Mouse (Mus musculus) thymus, postnatal 10 days (tissue): ENCODE results near the gene Phlda3.
A peak's percentile ranks its signal among the peaks of the same experiment; 100 is the strongest.

Experiments
- DNase-seq, 2 experiments: peaks; one replicate each; pipeline ENCODE4 v3.0.0; 2021; ENCODE audit warnings: low spot score in 2 of 2

Phlda3 gene

DNA sequence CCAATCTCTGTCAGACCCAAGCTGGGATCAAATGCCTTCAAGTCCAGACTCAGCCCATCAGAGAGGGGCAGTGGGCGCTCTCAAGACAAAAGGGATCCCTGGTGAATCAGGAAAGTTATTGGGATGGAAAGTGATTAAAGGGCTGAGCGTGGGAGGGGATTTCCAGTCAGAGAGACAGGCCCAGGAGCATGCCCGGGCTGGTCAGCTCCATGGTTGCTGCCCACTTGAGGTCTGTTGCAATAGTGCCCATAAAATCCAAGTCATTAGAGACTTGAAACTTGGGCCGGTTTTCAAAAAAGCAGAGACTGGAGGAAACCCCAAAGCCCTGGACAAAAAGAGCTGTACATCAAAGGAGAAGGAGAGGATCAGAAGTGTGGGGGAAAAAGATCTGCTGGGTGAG, 6.2 kb upstream of the Phlda3 start:
- no peak for DNase-seq

DNA sequence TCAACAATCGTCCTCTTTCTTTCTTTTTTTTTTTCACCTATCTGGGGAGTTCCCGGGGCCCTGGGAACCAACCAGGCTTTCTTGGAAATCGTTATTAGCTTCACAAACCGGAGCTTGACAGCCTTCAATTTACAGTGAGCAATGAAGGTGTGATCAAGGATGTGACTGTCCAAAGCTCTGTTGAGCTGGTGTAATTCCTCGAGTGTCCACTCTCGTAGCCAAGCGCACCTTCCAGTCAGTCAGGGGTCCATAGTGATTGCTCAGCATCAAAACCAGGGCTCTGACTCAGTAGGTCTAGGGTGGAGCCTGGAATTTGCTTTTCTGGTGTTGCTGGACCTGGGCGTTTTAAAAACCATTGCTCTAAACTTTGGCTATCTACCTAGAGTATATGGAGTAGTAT, 5.7 kb upstream of the Phlda3 start:
- no peak for DNase-seq

DNA sequence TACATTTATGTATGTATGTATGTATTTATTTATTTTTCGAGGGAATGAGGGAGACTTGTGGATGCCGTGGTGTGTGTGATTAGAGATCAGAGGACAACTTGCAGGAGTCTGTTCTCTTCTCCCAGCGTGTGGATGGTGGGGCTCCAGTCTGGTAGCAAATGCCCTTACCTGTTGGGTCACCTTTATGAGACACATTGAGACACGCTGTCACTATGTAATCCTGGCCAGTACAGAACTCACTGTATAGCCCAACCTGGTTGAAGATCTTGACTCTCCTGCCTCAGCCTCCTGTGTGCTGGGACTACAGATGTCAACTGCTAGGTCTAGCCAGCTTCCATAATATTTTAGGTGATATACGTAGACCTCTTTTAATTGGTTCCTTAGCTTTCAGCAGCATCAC, 4.2 kb upstream of the Phlda3 start:
- DNase-seq: no peak

DNA sequence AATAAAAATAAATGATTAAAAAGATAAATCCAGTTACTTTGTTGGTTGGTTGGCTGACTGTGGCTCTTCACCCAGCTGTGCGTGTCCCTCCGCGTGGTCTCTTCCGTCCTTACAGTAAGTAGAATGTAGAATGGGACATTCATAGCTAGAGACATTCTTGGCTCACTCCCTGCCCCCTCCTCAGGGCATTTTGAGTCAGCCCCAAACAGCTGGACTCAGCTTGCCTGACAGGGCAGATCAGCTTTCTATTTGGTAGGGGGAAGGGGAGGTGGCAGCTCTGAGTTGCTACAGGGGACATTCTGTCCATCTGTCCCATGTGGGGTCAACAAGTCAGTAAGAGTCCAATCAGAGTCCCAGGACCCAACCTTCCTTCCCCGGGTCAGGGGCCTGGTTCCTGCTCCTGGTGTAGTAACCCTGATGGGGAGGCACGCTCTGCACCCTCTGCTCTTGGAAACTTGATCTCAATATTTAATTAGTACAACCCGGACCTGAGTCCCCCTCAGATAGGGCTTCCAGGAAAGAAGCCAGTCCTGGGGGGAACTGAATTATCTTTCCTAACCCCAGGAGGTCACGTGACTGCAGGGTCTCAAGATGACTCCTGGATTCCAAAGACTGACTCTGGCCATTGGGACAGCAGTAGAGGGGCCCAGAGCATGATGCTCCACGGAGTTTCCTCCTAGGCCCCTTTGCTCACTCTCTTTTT, 2.3 kb upstream of the Phlda3 start:
- DNase-seq: no peak

DNA sequence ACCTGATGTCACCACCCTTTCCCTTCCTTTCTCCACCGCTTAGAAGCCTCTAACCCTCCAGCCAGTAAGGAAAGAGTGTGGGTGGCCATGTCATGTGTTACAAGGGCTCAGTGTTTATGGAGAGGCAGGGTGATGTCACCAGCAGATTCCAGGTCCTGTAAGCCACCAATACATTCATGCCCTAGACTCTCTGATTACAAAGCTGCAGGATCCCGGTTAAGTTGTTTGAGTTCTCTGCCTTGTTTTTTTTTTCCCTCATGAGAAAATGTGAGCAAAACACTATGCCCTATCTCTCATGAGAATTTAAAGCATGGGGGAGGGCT, 1.8 kb upstream of the Phlda3 start:
- no peak for DNase-seq

DNA sequence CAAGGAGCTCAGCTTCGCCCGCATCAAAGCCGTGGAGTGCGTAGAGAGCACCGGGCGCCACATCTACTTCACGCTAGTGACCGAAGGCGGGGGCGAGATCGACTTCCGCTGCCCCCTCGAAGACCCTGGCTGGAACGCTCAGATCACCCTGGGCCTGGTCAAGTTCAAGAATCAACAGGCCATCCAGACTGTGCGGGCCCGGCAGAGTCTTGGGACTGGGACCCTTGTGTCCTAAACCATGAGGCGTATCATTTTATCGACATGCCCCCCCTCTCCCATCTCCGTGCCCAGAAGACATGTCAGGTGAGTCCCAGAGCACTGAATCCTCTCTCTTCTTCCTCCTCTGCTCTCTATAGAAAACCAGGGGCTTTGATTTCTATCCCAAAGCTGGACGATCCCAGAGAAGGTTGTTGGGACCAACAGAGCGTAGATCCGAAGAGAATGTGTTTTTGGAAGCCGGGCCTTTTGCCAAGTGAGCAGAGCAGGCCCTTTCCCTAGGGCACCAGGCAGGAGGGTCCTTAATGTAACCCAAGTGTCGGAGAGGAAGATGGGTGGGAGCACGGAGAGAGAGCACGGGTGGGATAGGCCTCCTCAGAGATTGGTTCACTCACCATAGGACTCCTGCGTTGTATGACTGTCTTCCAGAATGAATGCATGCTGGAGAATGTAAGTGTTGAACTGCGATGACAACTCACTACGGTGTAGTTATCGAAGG, 830 bp downstream of the Phlda3 start:
- no peak for DNase-seq

DNA sequence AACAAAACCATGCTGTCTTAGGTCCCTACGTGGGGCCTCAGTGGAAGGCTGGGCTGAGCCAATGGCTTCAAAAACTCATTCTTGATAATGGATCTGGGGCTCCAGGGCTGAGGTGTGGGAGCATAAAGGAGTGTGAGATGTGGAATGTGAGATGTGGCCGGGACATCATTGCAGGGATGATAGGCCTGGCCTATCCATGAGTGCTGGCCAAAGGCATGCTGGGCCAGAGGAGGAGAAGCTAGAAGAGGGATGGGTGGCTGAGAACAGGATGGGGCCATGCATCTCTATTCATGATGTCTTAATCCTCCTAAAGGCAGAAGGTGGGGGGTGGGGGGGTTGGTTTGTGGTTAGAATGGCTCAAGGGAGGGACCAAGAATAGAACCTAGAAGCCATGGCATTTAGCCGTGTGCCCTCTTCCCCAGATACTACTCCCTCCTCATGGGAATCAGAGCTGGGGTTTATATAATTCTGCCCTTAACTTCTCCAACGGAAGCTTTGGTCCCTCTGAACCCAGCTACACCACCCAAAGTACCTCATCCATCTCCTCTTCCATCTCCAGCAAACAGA, 1.5 kb downstream of the Phlda3 start:
- DNase-seq: no peak

DNA sequence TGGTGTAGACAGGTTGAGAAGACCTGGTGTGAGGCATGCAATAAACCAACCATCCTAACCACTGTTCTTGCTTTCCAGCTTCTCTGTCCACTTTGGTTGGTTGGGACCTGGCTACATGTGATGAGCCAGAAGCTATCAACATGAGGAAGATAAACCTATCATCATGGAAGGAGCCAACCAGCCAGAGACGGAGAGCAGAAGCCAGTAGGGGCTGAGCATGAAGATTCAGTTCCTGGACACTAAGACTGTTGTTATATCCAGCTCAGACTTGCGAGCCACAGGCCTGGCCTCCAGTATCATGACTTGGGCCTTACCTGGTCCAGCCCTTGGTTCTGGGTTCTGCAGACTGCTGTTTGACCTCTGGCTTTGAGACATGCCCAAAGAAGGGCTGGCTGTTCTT, 2.5 kb downstream of the Phlda3 start:
- DNase-seq: no peak

DNA sequence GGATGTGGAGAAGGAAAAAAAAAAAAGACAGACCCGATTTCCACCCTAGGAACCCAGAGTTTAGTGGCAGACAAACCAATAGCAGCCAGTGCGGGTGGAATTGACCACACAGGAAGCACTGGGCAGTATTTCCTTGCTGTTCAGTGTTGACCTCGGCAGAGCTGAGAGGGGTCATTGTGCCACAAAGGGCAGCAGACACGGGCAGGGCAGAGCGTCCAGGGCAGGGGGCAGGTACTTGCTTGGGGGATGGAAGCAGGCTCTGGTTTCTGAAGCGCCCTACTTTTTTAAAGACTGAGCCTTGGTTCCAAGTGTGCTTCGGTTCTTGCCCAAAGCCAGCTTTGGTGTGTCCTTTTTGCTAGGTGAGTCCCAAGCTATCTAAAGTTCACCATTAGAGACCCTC, 4.3 kb downstream of the Phlda3 start:
- no peak for DNase-seq

DNA sequence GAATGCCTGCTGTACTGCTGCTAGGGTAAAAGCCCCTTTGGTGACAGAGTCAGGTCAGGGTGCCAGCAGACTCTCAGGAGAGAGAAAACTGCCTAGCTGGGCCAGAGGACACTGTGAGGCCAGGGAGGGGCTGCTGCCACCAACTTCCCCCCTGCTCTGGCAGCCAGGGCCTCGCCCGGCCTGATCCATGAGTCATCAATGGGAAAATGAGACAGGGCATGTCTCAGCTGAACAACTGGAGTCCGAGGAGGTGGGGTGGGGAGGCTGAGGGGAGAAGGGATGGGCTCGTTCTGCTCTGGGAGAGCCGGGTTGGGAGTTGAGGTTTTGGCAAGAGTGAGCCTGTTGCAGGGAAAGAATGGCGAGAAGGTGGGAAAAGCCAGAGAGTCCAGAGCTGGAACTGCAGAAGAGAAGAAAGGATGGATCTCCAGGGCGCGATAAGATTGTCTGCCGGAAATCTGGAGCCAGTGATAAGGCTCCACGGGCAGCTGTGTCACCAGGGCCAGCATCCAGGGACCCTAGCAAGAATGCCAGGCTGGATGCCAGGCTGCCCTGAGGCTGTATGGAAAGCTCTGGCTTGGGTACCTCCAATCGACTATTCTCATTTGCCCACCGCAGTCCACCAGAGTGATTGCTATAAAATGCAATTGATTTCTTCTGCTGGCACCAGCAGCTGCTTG, 5.1 kb downstream of the Phlda3 start:
- DNase-seq: no peak

DNA sequence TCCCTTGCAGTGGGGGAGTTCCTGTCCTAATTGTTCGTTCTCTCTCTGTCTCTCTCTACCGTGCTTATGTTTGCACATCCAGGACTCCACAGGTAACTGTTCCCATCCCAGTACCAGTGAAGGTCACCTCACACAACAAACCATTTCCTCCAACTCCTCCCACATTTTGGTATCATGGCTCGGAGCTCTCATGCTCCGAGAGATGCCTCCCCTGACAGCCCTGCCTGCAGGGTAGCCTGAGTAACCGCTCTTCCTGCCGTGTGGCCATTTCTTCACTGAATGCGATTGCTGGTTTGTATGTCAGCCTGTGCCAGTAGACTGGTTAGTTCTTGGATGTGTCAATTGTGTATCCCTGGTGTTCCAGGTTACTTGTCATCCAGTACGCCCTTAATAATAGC, 5.7 kb downstream of the Phlda3 start:
- DNase-seq: no peak

DNA sequence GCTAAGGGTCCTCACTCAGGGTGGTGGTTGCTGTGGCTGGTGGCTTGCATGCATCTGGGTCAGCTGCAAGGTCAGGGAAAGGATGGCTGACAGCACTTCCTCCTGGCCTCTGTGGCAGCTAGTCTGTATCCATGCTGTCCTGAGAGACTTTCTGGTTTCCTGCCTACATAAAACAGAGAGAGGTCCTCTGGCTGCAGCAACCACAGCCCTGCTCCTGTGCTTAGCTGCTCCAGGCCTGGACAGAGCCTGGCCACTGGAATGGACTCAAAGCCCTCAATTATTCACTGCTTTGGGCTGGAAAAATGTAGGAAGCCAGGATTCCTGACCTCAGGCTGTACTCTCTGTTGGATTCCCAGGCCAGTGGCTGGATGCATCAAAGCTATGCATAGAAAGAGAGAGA, 10.7 kb downstream of the Phlda3 start:
- DNase-seq: no peak

DNA sequence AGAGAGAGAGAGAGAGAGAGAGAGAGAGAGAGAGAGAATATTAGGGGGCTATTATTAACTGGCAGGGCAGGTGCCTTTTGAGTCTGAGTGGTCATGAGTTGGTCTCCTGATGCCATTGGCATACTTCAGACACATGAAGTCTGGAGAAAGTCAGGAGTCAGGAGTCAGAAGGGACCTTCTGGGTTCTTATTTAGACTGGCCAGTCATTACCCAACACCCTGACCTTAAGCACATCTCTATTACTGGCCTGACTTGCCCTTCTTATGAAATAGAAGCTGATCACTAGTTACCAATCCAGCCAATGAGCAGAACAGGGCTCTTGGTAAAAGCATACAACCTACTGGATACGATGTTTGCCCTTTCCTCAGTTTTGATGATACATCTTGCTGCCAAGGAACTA, 11.1 kb downstream of the Phlda3 start:
- no peak for DNase-seq

DNA sequence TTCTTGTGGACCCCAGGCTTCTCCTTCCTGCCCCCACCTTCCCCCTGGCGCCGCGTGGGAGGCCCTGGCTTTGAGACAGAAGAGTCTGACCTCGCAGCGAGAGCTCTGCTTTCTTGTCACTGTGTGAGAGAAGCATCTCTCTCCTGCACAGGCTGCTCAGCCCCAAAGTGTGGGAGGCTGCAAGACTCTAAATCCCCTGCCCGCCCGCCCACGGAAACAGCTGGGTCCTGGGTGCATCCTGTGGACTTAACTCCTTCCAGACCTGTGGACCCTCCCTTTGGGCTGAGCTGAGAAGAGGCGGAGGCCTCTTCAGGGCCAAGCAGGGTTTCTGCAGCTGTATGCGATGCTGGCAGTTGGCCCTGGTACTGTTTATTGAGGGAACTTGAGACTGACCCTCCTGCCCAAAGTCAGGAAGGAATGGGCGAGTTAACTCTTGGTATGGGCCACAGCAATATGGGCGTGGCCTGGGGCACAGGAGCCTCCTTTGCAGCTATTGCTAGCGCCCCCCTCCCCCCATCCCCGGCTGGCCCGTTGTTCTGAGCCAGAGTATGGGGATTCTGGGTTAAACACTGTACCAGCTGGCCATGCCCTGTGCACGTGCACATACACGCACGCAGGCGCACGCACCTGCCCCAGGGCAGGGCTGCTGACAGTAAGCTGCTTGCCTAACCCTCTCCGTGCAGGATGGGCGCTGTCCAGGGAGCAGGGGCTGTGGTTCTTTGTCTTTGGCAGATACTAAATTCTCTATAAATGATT, 13.0 kb downstream of the Phlda3 start, which contains the start of gene Tnni1:
TSS of gene Tnni1 (plus strand) at position 655 of the 756 bp plus-strand sequence.
- DNase-seq: peak; percentile 28 to 44

DNA sequence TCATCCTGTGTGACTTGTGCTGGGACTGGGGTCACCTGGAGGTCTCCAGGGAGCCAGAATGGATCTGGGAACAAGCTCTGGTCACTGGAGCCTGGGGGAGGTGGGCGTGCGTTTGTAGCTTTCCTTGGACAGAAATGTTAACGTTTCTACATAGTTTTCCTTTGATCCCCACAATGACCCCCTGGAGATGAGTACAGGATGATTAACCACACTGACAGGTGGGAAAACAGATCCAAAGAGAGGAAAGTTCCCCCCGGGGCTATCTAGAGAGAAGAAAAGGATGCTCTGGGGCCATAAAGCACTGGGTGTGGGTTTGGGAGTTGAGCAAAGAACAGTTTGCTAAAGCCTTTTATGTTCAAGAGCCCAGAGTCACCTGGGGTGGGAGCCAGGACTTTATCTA, 14.7 kb downstream of the Phlda3 start:
- DNase-seq: no peak

DNA sequence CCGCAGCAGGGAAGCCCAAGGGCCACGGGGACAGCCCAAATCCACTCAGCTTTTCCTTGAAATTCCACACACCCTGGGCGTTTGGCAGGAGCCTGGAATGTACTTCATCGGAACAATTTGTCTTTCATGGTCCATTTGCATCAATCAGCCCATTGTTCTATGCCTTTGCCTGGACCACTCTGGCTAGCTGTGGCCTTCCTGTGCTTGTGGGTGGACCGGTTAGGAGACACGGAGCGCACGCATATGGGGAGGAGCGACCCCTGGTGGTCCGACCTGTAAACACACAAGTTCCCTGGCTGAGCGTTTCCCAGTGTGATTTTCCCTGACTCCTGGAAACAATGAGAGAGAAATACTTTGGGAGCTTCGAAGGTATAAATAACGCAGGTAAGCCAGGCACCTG, 15.3 kb downstream of the Phlda3 start:
- peak in 1 of 2 experiments; percentile 60 for DNase-seq

DNA sequence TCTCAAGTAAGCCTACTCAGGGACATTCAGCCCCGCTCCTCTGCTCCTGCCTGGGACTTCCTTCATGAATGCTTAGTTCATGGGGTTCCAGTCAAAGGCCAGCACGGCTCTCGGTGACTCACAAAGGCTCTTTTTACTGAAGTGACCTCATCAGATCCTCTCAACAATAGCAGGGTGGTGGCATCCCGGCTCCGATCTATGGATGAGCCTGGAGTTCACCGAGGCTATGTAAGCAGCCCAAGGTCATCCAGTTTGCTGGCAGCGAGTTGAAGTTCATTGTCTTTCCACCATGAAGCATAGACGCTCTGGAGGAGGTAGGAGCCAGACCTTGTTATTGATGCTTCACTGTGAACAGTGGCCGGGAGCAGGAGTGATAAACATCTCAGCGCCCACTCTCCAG, 16.9 kb downstream of the Phlda3 start:
- no peak for DNase-seq

DNA sequence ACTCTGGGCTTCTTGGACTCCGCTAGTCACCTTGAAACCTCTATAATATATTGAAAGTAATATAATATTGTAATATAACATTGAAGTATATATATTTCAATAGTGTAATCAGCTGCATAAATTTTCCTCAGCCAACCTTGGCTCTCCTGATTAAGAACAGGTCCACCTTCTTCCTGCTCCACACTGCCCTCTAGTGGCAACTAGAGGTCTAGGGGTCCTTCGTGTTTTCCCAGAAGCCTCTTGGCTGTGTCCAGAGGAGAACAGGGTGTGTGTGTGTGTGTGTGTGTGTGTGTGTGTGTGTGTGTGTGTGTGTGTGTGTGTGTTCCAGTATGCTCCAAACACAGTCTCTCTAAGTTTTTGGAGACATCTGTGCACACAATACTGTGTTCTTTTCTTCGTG, 21.9 kb downstream of the Phlda3 start:
- DNase-seq: peak; percentile 57 to 89

DNA sequence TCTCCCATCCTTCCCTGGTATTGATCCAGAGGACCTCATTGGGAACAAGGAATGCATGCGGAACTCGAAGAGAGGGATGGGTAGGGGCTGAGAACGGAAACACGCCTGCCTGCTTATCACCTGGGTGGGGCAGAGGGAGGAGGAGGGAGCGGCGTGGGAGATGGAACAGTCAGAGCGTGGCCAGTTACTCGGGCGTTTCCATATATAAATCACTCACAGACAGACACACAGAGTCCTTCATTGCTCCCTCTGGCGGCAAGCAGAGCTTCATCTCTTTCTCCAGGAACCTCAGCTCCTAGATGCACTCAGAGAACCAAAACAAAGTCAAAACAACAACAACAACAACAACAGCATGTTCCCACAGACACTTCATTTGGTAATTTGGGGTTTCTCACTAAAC, 22.8 kb downstream of the Phlda3 start:
- DNase-seq: peak in 1 of 2 experiments; percentile 65

DNA sequence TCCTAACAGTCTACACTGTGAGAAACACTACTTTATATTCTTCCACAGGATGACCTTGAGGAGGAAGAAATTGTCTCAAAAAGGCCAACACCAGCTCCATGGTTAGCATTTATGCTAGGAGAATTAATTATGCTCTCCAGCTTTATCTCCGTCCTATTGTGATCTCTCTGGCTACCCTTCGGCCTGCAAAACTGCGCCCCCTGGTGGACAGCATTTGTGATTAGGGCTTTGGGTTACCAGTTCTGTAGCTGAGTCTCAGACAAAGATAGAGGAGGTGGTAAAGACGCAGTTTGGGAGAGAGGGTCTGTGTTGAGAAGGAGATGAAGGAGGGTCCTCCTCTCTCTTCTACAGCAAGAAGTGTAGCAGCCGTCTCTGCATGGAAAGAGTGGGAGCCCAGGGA, 23.9 kb downstream of the Phlda3 start:
- DNase-seq: peak; percentile 50 to 87

DNA sequence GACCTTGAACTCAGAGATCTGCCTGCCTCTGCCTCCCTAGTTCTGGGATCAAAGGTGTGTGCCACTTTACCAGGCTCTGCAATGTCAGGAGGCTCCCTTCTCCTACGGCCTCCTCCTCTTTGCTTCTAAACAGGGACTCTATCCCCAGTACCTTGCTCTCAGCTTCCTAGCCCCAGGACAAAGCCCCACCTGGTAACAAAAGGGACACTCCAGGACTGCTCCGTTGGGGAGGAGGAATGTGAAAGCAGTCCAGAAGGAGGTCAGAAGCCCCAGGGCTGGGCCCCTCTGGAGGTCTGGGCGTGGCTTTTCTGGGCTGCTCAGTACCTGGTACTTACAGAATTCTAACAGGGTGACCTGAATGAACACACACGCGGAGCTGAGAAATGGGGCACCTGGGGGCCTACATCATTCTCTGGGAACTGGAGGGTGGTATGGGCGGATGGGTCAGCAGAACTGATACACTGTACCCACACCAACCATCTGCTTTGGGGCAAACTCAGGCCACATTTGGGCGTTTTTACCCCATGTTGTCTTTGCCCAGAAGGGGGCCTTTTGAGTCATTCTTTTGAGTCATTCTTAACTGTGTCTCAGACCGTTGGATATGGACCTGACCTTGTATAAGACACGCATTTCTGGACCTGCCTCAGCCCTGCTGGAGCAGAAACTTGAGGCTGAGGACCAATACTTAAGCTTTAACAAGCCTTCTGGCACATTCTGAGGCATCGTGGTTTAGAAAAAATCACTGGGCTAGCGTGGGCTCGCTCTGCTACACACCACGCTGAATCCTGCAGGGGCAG, 26.4 kb downstream of the Phlda3 start:
- no peak for DNase-seq
